Mouse (Mus musculus) gastrocnemius, postnatal 25 days (tissue): Measurements from ENCODE around the gene Vps33a. TPM values are rescaled to one million over a fixed set of nuclear protein-coding genes. Genes with fewer than 3 reads are reported as not detected.
"Not testable (repeated sequence)": the region's sequence is repeated elsewhere in the genome, so short reads cannot be mapped to it uniquely, and the experiment has no call there.

ENCODE experiments used
- DNase-seq: peaks from one replicate; pipeline ENCODE4 v3.0.0; 2022
- microRNA-seq, 2 experiments: library from miRNA; unstranded; fragments of <30 nt; microRNA quantifications; one replicate each; pipeline ENCODE4 v1.2.0; 2021; ENCODE audit warnings: borderline replicate concordance in 2 of 2
- total RNA-seq, 2 experiments: library from RNA; stranded (reverse); gene quantifications; 1 replicate in 1 of 2; 2 replicates in 1 of 2; pipeline ENCODE4 v1.2.3; 2021

Vps33a gene
- total RNA-seq, 2 experiments from 2014 or later = 22.2 to 28.3 TPM

- no peak for DNase-seq
Observed at GRCm38 (mm10) chr5:123524393-123524750, 48.5 kb downstream of the Vps33a start.

GRCm38 (mm10) chr5:123523692-123524392, 49.0 kb downstream of the Vps33a start, which contains the start of gene Diablo:
Diablo (minus strand) TSS chr5:123524176.
- peak; percentile 97 for DNase-seq

- peak; percentile 2 for DNase-seq
Observed at GRCm38 (mm10) chr5:123522166-123522565, 50.7 kb downstream of the Vps33a start.

GRCm38 (mm10) chr5:123521621-123522020, 51.2 kb downstream of the Vps33a start:
- peak; percentile 4 for DNase-seq

- DNase-seq = peak; percentile 2
Observed at GRCm38 (mm10) chr5:123520666-123521065, 52.2 kb downstream of the Vps33a start.

- DNase-seq = no peak
Observed at GRCm38 (mm10) chr5:123514871-123515270, 58.0 kb downstream of the Vps33a start.

DNA sequence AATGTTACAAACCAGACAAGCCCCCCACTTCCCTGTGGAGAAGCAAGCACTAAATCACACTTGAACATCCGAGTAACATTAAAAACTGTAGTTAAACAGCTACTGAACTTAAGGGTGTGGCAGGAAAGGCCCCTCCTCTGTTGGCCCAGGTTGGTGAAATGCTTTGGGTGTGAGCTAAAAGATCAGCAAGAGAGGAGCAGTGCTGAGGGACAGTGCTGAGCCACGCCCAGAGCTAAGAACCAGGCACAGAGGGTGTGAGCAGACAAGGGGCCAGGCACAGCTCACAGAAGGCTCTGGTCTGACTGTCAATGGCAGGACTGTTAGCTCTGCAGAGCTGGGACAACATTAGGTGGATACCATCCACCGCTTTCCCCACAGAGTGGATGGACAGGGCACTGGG, 60.7 kb downstream of the Vps33a start:
- DNase-seq = no peak

DNA sequence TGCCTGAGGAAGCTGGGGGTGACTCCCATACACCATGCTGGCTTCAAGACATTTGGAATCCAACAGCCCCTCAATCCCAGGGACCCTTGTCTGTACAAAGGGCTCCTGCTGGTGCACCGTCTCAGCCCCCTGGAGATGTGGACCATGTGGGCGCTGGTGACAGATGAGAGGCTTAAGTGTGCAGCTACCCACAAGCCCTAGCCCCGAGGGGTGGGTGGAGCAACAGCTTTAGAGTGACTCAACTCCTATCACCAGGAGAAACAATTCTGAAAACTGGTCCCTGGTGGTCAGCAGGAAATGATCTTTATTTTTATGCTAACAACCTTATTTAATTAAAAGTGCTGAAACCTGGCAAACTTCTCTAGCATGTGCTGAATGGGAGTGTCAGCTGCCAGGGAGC, 61.4 kb downstream of the Vps33a start:
- DNase-seq = not testable (repeated sequence)

GRCm38 (mm10) chr5:123510160-123510559, 62.7 kb downstream of the Vps33a start, which contains the start of gene B3gnt4:
B3gnt4 (plus strand) TSS chr5:123510460.
- DNase-seq = no peak

DNA sequence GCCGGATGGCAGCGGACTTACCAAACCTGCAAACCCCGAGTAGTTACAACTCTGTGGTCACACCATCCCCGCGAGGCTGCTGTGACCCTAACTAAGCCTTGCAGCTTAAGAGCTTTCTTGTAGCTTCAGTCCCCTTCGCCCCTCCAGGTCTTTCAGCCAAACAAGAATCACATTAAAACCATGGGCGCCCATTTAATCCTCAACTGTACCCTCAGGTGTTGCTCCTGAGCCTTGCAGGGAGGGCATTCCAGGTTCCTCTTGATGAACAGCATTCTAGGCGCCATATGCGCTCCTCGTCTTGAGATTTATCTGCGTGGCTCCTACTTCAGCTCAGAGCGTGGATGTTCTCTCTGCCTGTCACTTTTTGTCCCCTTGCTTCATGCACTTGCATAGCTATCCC, 63.9 kb downstream of the Vps33a start:
- no peak for DNase-seq

GRCm38 (mm10) chr5:123507936-123508723, 64.7 kb downstream of the Vps33a start:
- peak; percentile 71 for DNase-seq

DNA sequence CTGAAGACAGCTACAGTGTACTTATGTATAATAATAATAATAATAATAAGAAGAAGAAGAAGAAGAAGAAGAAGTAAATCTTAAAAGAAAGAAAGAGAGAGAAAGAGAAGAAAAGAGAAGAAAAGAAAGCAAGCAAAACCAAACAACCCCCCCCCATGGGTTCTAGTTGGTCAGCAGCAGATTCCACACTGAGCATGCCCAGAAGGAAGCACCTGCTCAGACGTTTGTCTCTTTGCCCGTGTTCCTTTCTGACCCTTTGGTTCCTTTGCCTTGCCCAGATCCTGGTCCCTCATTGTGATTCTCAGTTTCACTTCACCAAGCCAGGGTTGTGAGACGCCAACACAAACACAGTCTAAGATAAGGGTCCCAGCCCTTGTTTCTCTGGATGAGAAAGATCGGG, 70.9 kb downstream of the Vps33a start:
- DNase-seq = no peak

- no peak for DNase-seq
Observed at GRCm38 (mm10) chr5:123499717-123500116, 73.1 kb downstream of the Vps33a start.

DNA sequence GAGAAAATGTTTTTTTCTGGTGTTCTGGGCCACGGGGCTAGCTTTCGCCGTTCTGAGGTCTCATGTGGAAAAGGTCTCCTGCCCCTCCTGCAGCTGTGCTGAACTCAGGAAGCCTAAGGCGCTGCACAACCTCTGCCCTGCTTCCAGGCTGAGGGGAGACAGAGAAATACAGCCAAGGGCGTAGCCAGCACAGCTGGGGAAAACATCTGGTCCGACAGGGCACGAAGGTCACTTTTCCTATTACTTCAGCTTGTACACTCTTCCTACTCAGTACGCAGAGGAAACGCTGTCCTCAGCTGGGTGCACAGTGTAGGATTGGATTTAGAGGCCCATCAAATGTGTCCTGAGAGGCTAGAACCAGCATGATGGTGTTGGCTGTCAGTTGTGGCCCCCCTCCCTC, 82.9 kb downstream of the Vps33a start:
- peak; percentile 69 for DNase-seq

DNA sequence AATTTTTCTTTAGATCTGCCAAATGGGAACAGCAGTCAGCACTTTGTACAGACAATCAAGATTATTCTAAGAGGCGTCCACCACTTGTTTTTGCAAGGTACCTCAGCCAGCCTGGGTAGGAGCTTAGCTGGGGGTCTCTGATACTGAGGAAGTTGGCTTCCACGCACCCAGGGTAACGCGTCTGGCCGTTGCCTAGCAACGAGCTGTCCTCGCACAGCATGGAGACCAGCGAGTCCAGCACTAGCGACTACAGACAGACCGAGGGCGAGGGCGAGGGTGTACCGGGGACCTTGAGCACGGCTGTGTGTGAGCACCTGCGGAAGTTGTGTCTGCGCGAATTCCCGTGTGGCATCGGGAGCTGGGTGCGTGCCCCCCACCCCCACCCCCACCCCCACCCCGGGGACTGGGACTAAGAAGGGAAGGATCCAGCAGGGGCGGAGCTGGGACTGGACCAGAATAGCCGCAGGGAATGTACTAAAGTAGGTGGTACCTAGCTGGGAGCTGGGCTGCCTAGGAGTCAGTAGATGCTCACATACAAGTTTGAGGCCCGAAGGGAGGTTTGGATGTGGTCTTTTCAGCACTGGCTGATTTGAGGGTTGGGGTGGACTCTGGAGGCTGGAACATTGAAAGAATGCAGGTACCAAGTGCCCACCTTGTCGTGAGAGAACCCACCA, 83.6 kb downstream of the Vps33a start, which contains the start of the genes Lrrc43 and Il31:
Lrrc43 (plus strand) TSS at position 194 of the 674 bp plus-strand sequence.
Il31 (minus strand) TSS at position 378 of the 674 bp plus-strand sequence.
- DNase-seq = no peak

DNA sequence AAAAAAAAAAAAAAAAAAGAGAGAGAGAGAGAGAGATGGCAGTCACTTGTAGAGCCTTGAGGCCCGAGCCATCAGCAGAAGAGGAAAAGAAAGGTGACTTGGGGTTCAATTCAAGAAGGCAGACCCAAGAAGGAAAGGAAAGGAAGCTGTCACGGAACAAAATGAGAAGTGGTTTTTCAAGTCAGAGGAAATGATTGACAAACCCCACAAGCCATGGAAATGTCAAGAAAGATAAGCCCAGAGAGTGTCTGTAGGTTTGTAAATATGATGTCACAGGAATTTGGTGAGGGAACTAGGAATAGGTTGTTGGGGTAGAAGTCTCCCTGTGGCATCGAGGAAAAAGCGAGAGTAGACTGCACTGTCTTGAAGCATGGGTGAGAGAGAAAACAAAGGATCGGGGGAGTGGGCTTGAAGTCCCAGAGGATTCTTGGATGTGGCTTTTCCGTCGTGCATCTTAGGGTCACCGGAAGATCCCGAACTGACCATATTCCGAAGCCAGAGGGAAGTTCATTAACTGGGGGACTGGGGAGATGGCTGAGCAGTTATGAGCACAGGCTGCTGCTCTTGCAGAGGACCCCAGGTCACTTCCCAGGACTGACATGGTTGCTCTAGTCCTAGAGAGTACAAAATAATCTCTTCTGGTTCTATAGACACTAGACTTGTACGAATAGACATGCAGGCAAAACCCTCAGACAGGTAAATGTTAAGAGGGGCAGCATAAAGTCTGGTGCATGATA, 85.0 kb downstream of the Vps33a start:
- no peak for DNase-seq

Small RNA genes lying within 50 kb of the gene (microRNA-seq; reads per million reads assigned to microRNA genes)
- 0 to 0.26 reads per million in 2 experiments for gene Mir7647

Other genes with a start within 250 kb of the Vps33a start
- gene Bcl7a, start 229.2 kb downstream of the Vps33a start, total RNA-seq = 1 to 10 TPM; 8.4 to 8.6 TPM
- gene Mlxip, start 178.2 kb downstream of the Vps33a start, total RNA-seq = 10 to 100 TPM; 54.5 TPM
- not detected for gene Lrrc43, start 83.7 kb downstream of the Vps33a start, total RNA-seq
- not detected for gene Il31, start 83.5 kb downstream of the Vps33a start, total RNA-seq
- gene B3gnt4, start 62.6 kb downstream of the Vps33a start, total RNA-seq = not detected
- gene Diablo, start 48.9 kb downstream of the Vps33a start, total RNA-seq = 10 to 100 TPM; 40.6 to 43.9 TPM
- gene Gm49027, start 47.5 kb downstream of the Vps33a start, total RNA-seq = under 1 TPM in 1 of 2 experiments, not detected in 1; 0.83 TPM
- 100 to 1,000 TPM; 208 to 217 TPM for gene Clip1, start 111.6 kb upstream of the Vps33a start, total RNA-seq
- gene Zcchc8, start 148.1 kb upstream of the Vps33a start, total RNA-seq = 10 to 100 TPM; 16.2 to 17.4 TPM
- gene Rsrc2, start 176.4 kb upstream of the Vps33a start, total RNA-seq = 10 to 100 TPM; 31.5 to 36.2 TPM
- gene Kntc1, start 176.7 kb upstream of the Vps33a start, total RNA-seq = under 1 TPM; 0.28 to 0.99 TPM